Mouse (Mus musculus) forebrain, postnatal 0 days (tissue): ENCODE measurements at regions not wholly inside any gene's neighbourhood (a gene's known extent, or its start where the extent isn't known, plus 50 kb on each side); places are given as distances from the start of the nearest gene placed in this dataset.

Source experiments
- ATAC-seq: fragments of 200-750 bp; cut with Nextera tagmentation; 2 replicates; pipeline ENCODE4 v1.8.0; 2017; ENCODE audit warnings: mild to moderate bottlenecking, moderate library complexity
- DNase-seq: peaks from one replicate; pipeline ENCODE4 v3.0.0-alpha.2; 2015
- H3K27ac ChIP-seq: fragments of 300-500 bp; sonication (generic); 2 replicates; pipeline ENCODE4 v1.5.1; 2014; ENCODE audit warnings: low read depth, mild to moderate bottlenecking, antibody characterized with exemption, low read length, moderate library complexity, mixed read lengths
- H3K27me3 ChIP-seq: fragments of 300-500 bp; sonication (generic); 2 replicates; pipeline ENCODE4 v1.6.1; 2014; ENCODE audit warnings: mild to moderate bottlenecking, low read length, mixed read lengths; ENCODE audit not compliant: insufficient read depth
- H3K36me3 ChIP-seq: fragments of 300-500 bp; sonication (generic); 2 replicates; pipeline ENCODE4 v1.6.1; 2014; ENCODE audit warnings: mild to moderate bottlenecking, moderate library complexity; ENCODE audit not compliant: insufficient read depth
- H3K4me1 ChIP-seq: fragments of 300-500 bp; sonication (generic); 2 replicates; pipeline ENCODE4 v1.6.1; 2014; ENCODE audit warnings: antibody characterized with exemption; ENCODE audit not compliant: insufficient read depth
- H3K4me2 ChIP-seq: fragments of 300-500 bp; sonication (generic); 2 replicates; pipeline ENCODE4 v1.6.1; 2014; ENCODE audit warnings: low read depth, mild to moderate bottlenecking, moderate library complexity
- H3K4me3 ChIP-seq: fragments of 300-500 bp; sonication (generic); 2 replicates; pipeline ENCODE4 v1.5.1; 2014; ENCODE audit warnings: low read depth, low read length, mixed read lengths
- H3K9ac ChIP-seq: fragments of 300-500 bp; sonication (generic); 2 replicates; pipeline ENCODE4 v1.6.1; 2014; ENCODE audit warnings: mild to moderate bottlenecking
- H3K9me3 ChIP-seq: fragments of 300-500 bp; sonication (generic); 2 replicates; pipeline ENCODE4 v1.6.1; 2016; ENCODE audit warnings: low read length
- CTCF ChIP-seq: sonication (generic); IDR thresholded peaks from 2 replicates; pipeline ENCODE4 v1.5.1; 2016; ENCODE audit warnings: antibody characterized with exemption, control low read depth, low read depth
- WGBS: fragments of 180-500 bp; shearing (Covaris S2); extraction: QIAGEN DNeasy Blood & Tissue Kit; methylation state at CpG from one replicate; pipeline ENCODE4 v1.1.7; 2014; 5-methylcytosine and 5-hydroxymethylcytosine counted together

GRCm38 (mm10) chr5:51873571-51873970 lies 306.0 kb upstream of the Ppargc1a start:
- no peak for TF ChIP-seq CTCF
- 96% methylated on average over 5 of the region's 5 CpGs for WGBS
- H3K4me2 ChIP-seq, result no peak overlapping the region
- no peak overlapping the region for H3K27ac ChIP-seq
- DNase-seq (no peak), ATAC-seq (no peak)
- H3K4me1 ChIP-seq, result no peaks in the 10 kb centered on the region
- H3K36me3 ChIP-seq, result no peaks in the 10 kb centered on the region; the same call in 1 of the 2 replicates
- no peaks in the 10 kb centered on the region for H3K9me3 ChIP-seq
- H3K9ac ChIP-seq, result no peak overlapping the region
- no peaks in the 10 kb centered on the region for H3K27me3 ChIP-seq
- no peak overlapping the region for H3K4me3 ChIP-seq

GRCm38 (mm10) chr5:51871735-51872134 lies 304.2 kb upstream of the Ppargc1a start:
- 81% methylated on average over 12 of the region's 12 CpGs for WGBS
- Histone ChIP-seq H3K4me2 (no peak overlapping the region), H3K27ac (no peak overlapping the region), H3K4me3 (no peak overlapping the region), H3K9me3 (no peaks in the 10 kb centered on the region), H3K36me3 (no peaks in the 10 kb centered on the region; the same call in 1 of the 2 replicates), H3K9ac (no peak overlapping the region), H3K27me3 (no peaks in the 10 kb centered on the region), H3K4me1 (no peaks in the 10 kb centered on the region)
- ATAC-seq (no peak), DNase-seq (no peak)
- no peak for TF ChIP-seq CTCF

- Histone ChIP-seq H3K4me1 (no peaks in the 10 kb centered on the region), H3K36me3 (no peaks in the 10 kb centered on the region; the same call in 1 of the 2 replicates), H3K27me3 (no peaks in the 10 kb centered on the region), H3K4me3 (no peak overlapping the region), H3K9ac (no peak overlapping the region), H3K4me2 (no peak overlapping the region), H3K9me3 (no peaks in the 10 kb centered on the region), H3K27ac (no peak overlapping the region)
- TF ChIP-seq CTCF, result no peak
- WGBS, result 75% methylated on average over 18 of the region's 18 CpGs
- no peak for DNase-seq
- ATAC-seq, result no peak
Observed at GRCm38 (mm10) chr5:51868223-51868713, 300.7 kb upstream of the Ppargc1a start.

- Histone ChIP-seq H3K9me3 (no peaks in the 10 kb centered on the region), H3K27ac (no peak overlapping the region), H3K4me3 (no peak overlapping the region), H3K36me3 (no peaks in the 10 kb centered on the region), H3K27me3 (no peaks in the 10 kb centered on the region), H3K4me2 (no peak overlapping the region), H3K4me1 (no peaks in the 10 kb centered on the region), H3K9ac (no peak overlapping the region)
- WGBS, result 82% methylated on average over 2 of the region's 2 CpGs
- DNase-seq (no peak), ATAC-seq (no peak)
- no peak for TF ChIP-seq CTCF
Observed at GRCm38 (mm10) chr5:51866002-51866401, 298.5 kb upstream of the Ppargc1a start.

GRCm38 (mm10) chr5:51860496-51860895 lies 293.0 kb upstream of the Ppargc1a start:
- Histone ChIP-seq H3K27ac (no peak overlapping the region), H3K4me1 (no peaks in the 10 kb centered on the region), H3K4me2 (no peak overlapping the region), H3K9ac (no peak overlapping the region), H3K27me3 (no peaks in the 10 kb centered on the region), H3K9me3 (no peaks in the 10 kb centered on the region), H3K36me3 (no peaks in the 10 kb centered on the region), H3K4me3 (no peak overlapping the region)
- TF ChIP-seq CTCF, result no peak
- ATAC-seq (no peak), DNase-seq (no peak)
- WGBS, result 85% methylated on average over 5 of the region's 5 CpGs

GRCm38 (mm10) chr5:51853456-51854124 lies 286.1 kb upstream of the Ppargc1a start:
- Histone ChIP-seq H3K4me3 (no peak overlapping the region), H3K4me2 (no peak overlapping the region), H3K4me1 (no peaks in the 10 kb centered on the region), H3K9ac (no peak overlapping the region), H3K36me3 (no peaks in the 10 kb centered on the region), H3K27me3 (no peaks in the 10 kb centered on the region), H3K9me3 (no peaks in the 10 kb centered on the region), H3K27ac (no peak overlapping the region)
- DNase-seq, result no peak
- ATAC-seq, result peak; percentile 56
- 55% methylated on average over 9 of the region's 9 CpGs for WGBS
- no peak for TF ChIP-seq CTCF

- Histone ChIP-seq H3K4me1 (no peaks in the 10 kb centered on the region), H3K27me3 (no peaks in the 10 kb centered on the region), H3K9ac (no peak overlapping the region), H3K36me3 (no peaks in the 10 kb centered on the region), H3K27ac (no peak overlapping the region), H3K4me3 (no peak overlapping the region), H3K9me3 (no peaks in the 10 kb centered on the region), H3K4me2 (no peak overlapping the region)
- no peak for TF ChIP-seq CTCF
- DNase-seq, result no peak
- no peak for ATAC-seq
- 86% methylated on average over 9 of the region's 9 CpGs for WGBS
Observed at GRCm38 (mm10) chr5:51850091-51850490, 282.6 kb upstream of the Ppargc1a start.
